In genomic region chr3:136752126-136752716, GRCm38 (mm10) we compare ENCODE assay signal across 26 mouse cellular contexts.
DNase-seq lines count a peak whose midpoint lies in the region; ATAC-seq and TF ChIP-seq lines count a peak whose summit lies in the region.
"Had no signal": no experiment of that assay in that cellular context is flagged by ENCODE, and none has a peak within 500 bp of the region (broad histone marks: within the 10 kb centered on the region; RNA-seq: fewer than 3 reads in every experiment).

No protein-coding gene starts in this region.

- no peak overlapping the region for H3K4me2 ChIP-seq in midbrain, embryonic 13.5 days (replicated peaks)
- H3K4me2 ChIP-seq in midbrain, postnatal 0 days (ENCODE audit: low read depth, low read length, poor library complexity, severe bottlenecking), result no peak overlapping the region
- H3K4me2 ChIP-seq in forebrain, embryonic 16.5 days (ENCODE audit: low read length), result no peak overlapping the region
- H3K4me2 ChIP-seq in neural tube, embryonic 14.5 days (ENCODE audit: low read depth, low read length), result no peak overlapping the region
- H3K4me2 ChIP-seq: embryonic facial prominence, embryonic 15.5 days; heart, embryonic 12.5 days; limb, embryonic 13.5 days; liver, embryonic 13.5 days; lung, embryonic 14.5 days; midbrain, embryonic 12.5 days had no signal

- peak; percentile 64; the same call in 1 of the 2 replicates for ATAC-seq in midbrain, embryonic 13.5 days
- no peak for ATAC-seq in midbrain, postnatal 0 days (ENCODE audit: low FRiP score)
- ATAC-seq in forebrain, embryonic 16.5 days, result peak; percentile 47
- peak; percentile 42 for ATAC-seq in neural tube, embryonic 14.5 days (ENCODE audit: low read depth)
- ATAC-seq: inflammation-experienced regulatory T-cells, adult 6 months; Patski had no signal

- no peaks in the 10 kb centered on the region for H3K9me3 ChIP-seq in midbrain, embryonic 13.5 days
- H3K9me3 ChIP-seq in midbrain, postnatal 0 days (ENCODE audit: low read length), result no peaks in the 10 kb centered on the region
- H3K9me3 ChIP-seq in forebrain, embryonic 16.5 days (ENCODE audit: control insufficient read depth, low read length), result no peaks in the 10 kb centered on the region
- no peaks in the 10 kb centered on the region for H3K9me3 ChIP-seq in neural tube, embryonic 14.5 days (ENCODE audit: control insufficient read depth, low read length)
- H3K9me3 ChIP-seq: embryonic facial prominence, embryonic 15.5 days; heart, embryonic 12.5 days; limb, embryonic 13.5 days; liver, embryonic 13.5 days; midbrain, embryonic 12.5 days had no signal

- no peaks in the 10 kb centered on the region for H3K27me3 ChIP-seq in midbrain, embryonic 13.5 days
- no peaks in the 10 kb centered on the region for H3K27me3 ChIP-seq in midbrain, postnatal 0 days (ENCODE audit: insufficient read depth, low read length)
- H3K27me3 ChIP-seq in forebrain, embryonic 16.5 days (replicated peaks; ENCODE audit: control insufficient read depth, insufficient read depth, low read length), result no peaks in the 10 kb centered on the region
- H3K27me3 ChIP-seq in neural tube, embryonic 14.5 days (ENCODE audit: control insufficient read depth, insufficient read depth, low read length), result no peaks in the 10 kb centered on the region
- H3K27me3 ChIP-seq: embryonic facial prominence, embryonic 15.5 days; heart, embryonic 12.5 days; limb, embryonic 13.5 days; liver, embryonic 13.5 days; midbrain, embryonic 12.5 days; Patski had no signal

- peaks cover 28% of the 10 kb centered on the region for H3K4me1 ChIP-seq in midbrain, embryonic 13.5 days (replicated peaks)
- no peaks in the 10 kb centered on the region for H3K4me1 ChIP-seq in midbrain, postnatal 0 days (ENCODE audit: insufficient read depth, low read length)
- peaks cover 6% of the 10 kb centered on the region for H3K4me1 ChIP-seq in forebrain, embryonic 16.5 days (replicated peaks; ENCODE audit: control insufficient read depth, insufficient read depth, low read length)
- H3K4me1 ChIP-seq in neural tube, embryonic 14.5 days (ENCODE audit: control insufficient read depth, insufficient read depth, low read length), result peaks cover 16% of the 10 kb centered on the region

- 37% methylated on average over 5 of the region's 5 CpGs for WGBS in midbrain, embryonic 13.5 days
- 33% methylated on average over 5 of the region's 5 CpGs for WGBS in midbrain, postnatal 0 days
- WGBS in forebrain, embryonic 16.5 days, result 12% methylated on average over 5 of the region's 5 CpGs
- 18% methylated on average over 5 of the region's 5 CpGs for WGBS in neural tube, embryonic 14.5 days

- TF ChIP-seq CTCF in gastrocnemius, adult 2 months (IDR thresholded peaks at IDR 0.05), result no peak
- TF ChIP-seq CTCF in midbrain, postnatal 0 days (IDR thresholded peaks at IDR 0.05), result no peak

- peak overlapping the region; percentile 62; the same call in 1 of the 2 replicates for H3K27ac ChIP-seq in gastrocnemius, adult 2 months
- H3K27ac ChIP-seq in midbrain, embryonic 13.5 days, result no peak overlapping the region
- H3K27ac ChIP-seq in midbrain, postnatal 0 days (ENCODE audit: low read depth, low read length), result no peak overlapping the region
- H3K27ac ChIP-seq in forebrain, embryonic 16.5 days (ENCODE audit: low read length), result no peak overlapping the region
- 0 out of 2 replicates have a peak overlapping the region, but pooled peaks have one; percentile 28 for H3K27ac ChIP-seq in neural tube, embryonic 14.5 days (ENCODE audit: low read depth, low read length)
- H3K27ac ChIP-seq: embryonic facial prominence, embryonic 15.5 days; limb, embryonic 13.5 days; liver, embryonic 13.5 days; midbrain, embryonic 12.5 days had no signal

- H3K4me3 ChIP-seq in gastrocnemius, adult 2 months, result no peak overlapping the region; the same call in 1 of the 2 replicates
- no peak overlapping the region for H3K4me3 ChIP-seq in midbrain, embryonic 13.5 days (replicated peaks)
- H3K4me3 ChIP-seq in midbrain, postnatal 0 days (ENCODE audit: low read depth, low read length), result no peak overlapping the region
- H3K4me3 ChIP-seq in forebrain, embryonic 16.5 days (replicated peaks; ENCODE audit: low read length), result no peak overlapping the region
- H3K4me3 ChIP-seq in neural tube, embryonic 14.5 days (ENCODE audit: low read depth, low read length), result no peak overlapping the region
- H3K4me3 ChIP-seq: embryonic facial prominence, embryonic 15.5 days; heart, embryonic 12.5 days; limb, embryonic 13.5 days; liver, embryonic 13.5 days; midbrain, embryonic 12.5 days had no signal

- no peaks in the 10 kb centered on the region for H3K36me3 ChIP-seq in midbrain, embryonic 13.5 days
- H3K36me3 ChIP-seq in midbrain, postnatal 0 days (ENCODE audit: insufficient read depth, low read length), result no peaks in the 10 kb centered on the region
- H3K36me3 ChIP-seq in forebrain, embryonic 16.5 days (ENCODE audit: control insufficient read depth, insufficient read depth), result no peaks in the 10 kb centered on the region
- H3K36me3 ChIP-seq in neural tube, embryonic 14.5 days (ENCODE audit: control insufficient read depth, insufficient read depth, low read length), result no peaks in the 10 kb centered on the region
- H3K36me3 ChIP-seq: embryonic facial prominence, embryonic 15.5 days; heart, embryonic 12.5 days; limb, embryonic 13.5 days; liver, embryonic 13.5 days; midbrain, embryonic 12.5 days had no signal

- no peak overlapping the region for H3K9ac ChIP-seq in midbrain, embryonic 13.5 days (replicated peaks)
- H3K9ac ChIP-seq in midbrain, postnatal 0 days (replicated peaks; ENCODE audit: low read length, poor library complexity, severe bottlenecking), result no peak overlapping the region
- H3K9ac ChIP-seq in forebrain, embryonic 16.5 days (replicated peaks; ENCODE audit: low read depth, low read length), result no peak overlapping the region
- H3K9ac ChIP-seq in neural tube, embryonic 14.5 days (replicated peaks; ENCODE audit: low read depth, low read length), result no peak overlapping the region
- H3K9ac ChIP-seq: embryonic facial prominence, embryonic 15.5 days; heart, embryonic 12.5 days; limb, embryonic 13.5 days; liver, embryonic 13.5 days; lung, embryonic 14.5 days; midbrain, embryonic 12.5 days had no signal

- intact Hi-C loops in gastrocnemius, adult 2 months (cut with DNase I), result no loop called here
- intact Hi-C loops in gastrocnemius, postnatal 14 days (cut with DNase I; ENCODE audit: low total_unique reads), result no loop called here

- no peak for DNase-seq in gastrocnemius, adult 2 months
- DNase-seq in gastrocnemius, postnatal 14 days, result no peak
- no peak for DNase-seq in midbrain, postnatal 0 days (ENCODE audit: low spot score)
- no peak for DNase-seq in thymus, postnatal 14 days
- DNase-seq in kidney, adult 18-20 months, result no peak
- DNase-seq: adrenal gland, postnatal 14 days; cerebellum, adult 11 months; cerebellum, postnatal 10 days; heart, adult 11 months; heart, postnatal 14 days; kidney, adult 8-10 months; kidney, postnatal 36 days; liver, embryonic 13.5 days; lung, embryonic 14.5 days; lung, postnatal 4 days; right cerebral cortex, postnatal 14 days; spleen, adult 18-20 months had no signal

Comparison
In these comparisons a context has a peak if more than half of its experiments do, and no peak if none do; other contexts are left out.
1. H3K27ac ChIP-seq: peak in gastrocnemius, adult 2 months (single experiment) and neural tube, embryonic 14.5 days (single experiment); none in midbrain, embryonic 13.5 days (single experiment), midbrain, postnatal 0 days (single experiment) and forebrain, embryonic 16.5 days (single experiment).